Mouse (Mus musculus): Measurements from ENCODE around the gene Coch. TPM values are rescaled to one million over a fixed set of nuclear protein-coding genes. Genes with fewer than 3 reads are reported as not detected.

Gene Coch
- polyA plus RNA-seq, 1 experiment = 0.53 TPM

- H3K79me2 ChIP-seq (ENCODE audit: control insufficient read depth, insufficient read depth) = no peaks in the 10 kb centered on the region
- H3K4me3 ChIP-seq (ENCODE audit: insufficient read depth, poor library complexity, severe bottlenecking) = no peak overlapping the region
- peaks cover 11% of the 10 kb centered on the region for H3K79me3 ChIP-seq (ENCODE audit: low read depth)
- TF ChIP-seq CTCF (IDR thresholded peaks at IDR 0.05; ENCODE audit: control insufficient read depth, insufficient read depth, insufficient read length) (no peak), CEBPB (IDR thresholded peaks at IDR 0.05; ENCODE audit: low read depth) (no peak), USF1 (IDR thresholded peaks at IDR 0.05; ENCODE audit: low read depth) (no peak), MYOG (IDR thresholded peaks at IDR 0.05; ENCODE audit: control insufficient read depth, extremely low read depth, insufficient read length) (no peak), FOSL1 (IDR thresholded peaks at IDR 0.05; ENCODE audit: insufficient read depth, low read length, poor library complexity, severe bottlenecking) (no peak), MYOD1 (IDR thresholded peaks at IDR 0.05; ENCODE audit: control insufficient read depth, insufficient read length, low read depth) (no peak), MAX (IDR thresholded peaks at IDR 0.05) (no peak)
- no peaks in the 10 kb centered on the region for H3K27me3 ChIP-seq (ENCODE audit: control insufficient read depth, insufficient read depth, insufficient read length)
- peaks cover 83% of the 10 kb centered on the region for H3K36me3 ChIP-seq (ENCODE audit: control insufficient read depth, insufficient read depth)
- no peak overlapping the region for H3ac ChIP-seq (ENCODE audit: control insufficient read depth, insufficient read length, low read depth)
Observed at GRCm38 (mm10) chr12:51621161-51621560, 28.0 kb downstream of the Coch start.

GRCm38 (mm10) chr12:51622670-51623365, 29.7 kb downstream of the Coch start:
- Histone ChIP-seq H3ac (ENCODE audit: control insufficient read depth, insufficient read length, low read depth) (no peak overlapping the region), H3K79me2 (ENCODE audit: control insufficient read depth, insufficient read depth) (peaks cover 6% of the 10 kb centered on the region), H3K4me3 (ENCODE audit: insufficient read depth, poor library complexity, severe bottlenecking) (no peak overlapping the region), H3K79me3 (ENCODE audit: low read depth) (peaks cover 9% of the 10 kb centered on the region), H3K27me3 (ENCODE audit: control insufficient read depth, insufficient read depth, insufficient read length) (no peaks in the 10 kb centered on the region), H3K36me3 (ENCODE audit: control insufficient read depth, insufficient read depth) (peaks cover 82% of the 10 kb centered on the region)
- TF ChIP-seq CTCF (IDR thresholded peaks at IDR 0.05; ENCODE audit: control insufficient read depth, insufficient read depth, insufficient read length) (no peak), CEBPB (IDR thresholded peaks at IDR 0.05; ENCODE audit: low read depth) (no peak), MAX (IDR thresholded peaks at IDR 0.05) (no peak), MYOD1 (IDR thresholded peaks at IDR 0.05; ENCODE audit: control insufficient read depth, insufficient read length, low read depth) (no peak), FOSL1 (IDR thresholded peaks at IDR 0.05; ENCODE audit: insufficient read depth, low read length, poor library complexity, severe bottlenecking) (no peak), USF1 (IDR thresholded peaks at IDR 0.05; ENCODE audit: low read depth) (no peak)

DNA sequence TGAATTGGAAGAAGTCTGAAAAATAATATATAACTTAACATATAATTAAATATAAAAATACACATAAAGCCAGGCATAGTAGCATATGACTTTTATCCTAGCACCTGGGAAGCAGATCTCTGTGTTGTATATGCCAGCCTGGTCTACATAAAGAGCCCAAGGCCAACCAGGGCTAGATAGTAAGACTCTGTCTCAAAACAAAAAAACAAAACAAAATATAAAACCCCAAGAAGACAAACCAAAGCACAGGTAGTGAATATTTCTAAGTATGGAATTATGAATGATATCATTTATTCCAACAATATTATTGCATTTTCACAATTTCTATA, 30.2 kb downstream of the Coch start:
- TF ChIP-seq CTCF (IDR thresholded peaks at IDR 0.05; ENCODE audit: control insufficient read depth, insufficient read depth, insufficient read length) = no peak
- H3ac ChIP-seq (ENCODE audit: control insufficient read depth, insufficient read length, low read depth) = no peak overlapping the region
- H3K79me2 ChIP-seq (ENCODE audit: control insufficient read depth, insufficient read depth) = peaks cover 6% of the 10 kb centered on the region
- H3K79me3 ChIP-seq (ENCODE audit: low read depth) = peaks cover 9% of the 10 kb centered on the region
- peaks cover 81% of the 10 kb centered on the region for H3K36me3 ChIP-seq (ENCODE audit: control insufficient read depth, insufficient read depth)
- no peak overlapping the region for H3K4me3 ChIP-seq (ENCODE audit: insufficient read depth, poor library complexity, severe bottlenecking)
- no peaks in the 10 kb centered on the region for H3K27me3 ChIP-seq (ENCODE audit: control insufficient read depth, insufficient read depth, insufficient read length)

DNA sequence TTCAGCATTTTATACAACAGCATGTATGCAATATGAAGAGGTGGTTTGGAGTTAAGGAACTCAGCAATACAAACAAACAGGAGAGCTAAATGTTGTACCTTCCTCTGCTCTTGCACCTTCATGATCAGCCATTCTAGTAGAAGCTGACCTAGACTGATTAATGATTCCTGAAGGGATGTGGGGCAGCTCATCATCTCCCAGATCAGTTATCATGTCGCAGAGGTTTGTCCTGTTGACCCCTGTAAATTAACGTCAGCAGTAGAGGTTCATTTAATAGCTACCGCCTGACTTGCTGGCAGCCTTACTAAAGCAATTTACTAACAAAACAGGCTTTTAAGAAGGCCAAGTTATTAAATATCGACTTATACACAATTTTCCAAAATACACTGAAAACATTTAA, 40.3 kb downstream of the Coch start:
- H3K27me3 ChIP-seq (ENCODE audit: control insufficient read depth, insufficient read depth, insufficient read length) = no peaks in the 10 kb centered on the region
- H3K79me2 ChIP-seq (ENCODE audit: control insufficient read depth, insufficient read depth) = peaks cover 30% of the 10 kb centered on the region
- H3ac ChIP-seq (ENCODE audit: control insufficient read depth, insufficient read length, low read depth) = no peak overlapping the region
- H3K36me3 ChIP-seq (ENCODE audit: control insufficient read depth, insufficient read depth) = peaks cover 26% of the 10 kb centered on the region
- TF ChIP-seq FOSL1 (IDR thresholded peaks at IDR 0.05; ENCODE audit: insufficient read depth, low read length, poor library complexity, severe bottlenecking) = no peak
- TF ChIP-seq MYOD1 (IDR thresholded peaks at IDR 0.05; ENCODE audit: control insufficient read depth, insufficient read length, low read depth) = no peak
- TF ChIP-seq CTCF (IDR thresholded peaks at IDR 0.05; ENCODE audit: control insufficient read depth, insufficient read depth, insufficient read length) = no peak
- TF ChIP-seq MYOG (IDR thresholded peaks at IDR 0.05; ENCODE audit: control insufficient read depth, extremely low read depth, insufficient read length) = no peak
- H3K79me3 ChIP-seq (ENCODE audit: low read depth) = peaks cover 3% of the 10 kb centered on the region
- no peak overlapping the region for H3K4me3 ChIP-seq (ENCODE audit: insufficient read depth, poor library complexity, severe bottlenecking)

DNA sequence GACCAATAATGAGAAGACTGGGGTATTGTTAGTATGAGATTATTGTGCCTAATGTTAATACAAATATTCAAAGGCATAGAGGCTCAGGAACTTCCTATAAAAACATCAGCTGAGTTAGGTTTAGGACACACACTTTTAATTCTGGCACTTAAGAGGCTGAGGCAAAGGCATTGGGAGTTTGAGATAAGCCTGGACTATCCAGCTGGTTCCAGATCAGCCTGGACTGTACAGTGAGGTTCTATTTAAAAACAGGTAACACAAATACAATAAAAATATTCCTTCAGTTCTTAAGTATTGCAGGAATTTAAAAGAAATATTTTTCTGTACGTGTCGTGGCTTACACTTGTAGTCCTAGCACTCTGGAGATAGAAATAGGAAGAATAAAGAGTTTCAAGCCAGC, 43.1 kb downstream of the Coch start:
- Histone ChIP-seq H3K4me3 (ENCODE audit: insufficient read depth, poor library complexity, severe bottlenecking) (no peak overlapping the region), H3ac (ENCODE audit: control insufficient read depth, insufficient read length, low read depth) (no peak overlapping the region), H3K36me3 (ENCODE audit: control insufficient read depth, insufficient read depth) (peaks cover 29% of the 10 kb centered on the region), H3K79me2 (ENCODE audit: control insufficient read depth, insufficient read depth) (peaks cover 45% of the 10 kb centered on the region), H3K27me3 (ENCODE audit: control insufficient read depth, insufficient read depth, insufficient read length) (no peaks in the 10 kb centered on the region), H3K79me3 (ENCODE audit: low read depth) (peaks cover 5% of the 10 kb centered on the region)
- no peak for TF ChIP-seq MAX (IDR thresholded peaks at IDR 0.05)
- TF ChIP-seq USF1 (IDR thresholded peaks at IDR 0.05; ENCODE audit: low read depth) = no peak
- no peak for TF ChIP-seq MYOG (IDR thresholded peaks at IDR 0.05; ENCODE audit: control insufficient read depth, extremely low read depth, insufficient read length)
- TF ChIP-seq MYOD1 (IDR thresholded peaks at IDR 0.05; ENCODE audit: control insufficient read depth, insufficient read length, low read depth) = no peak
- no peak for TF ChIP-seq FOSL1 (IDR thresholded peaks at IDR 0.05; ENCODE audit: insufficient read depth, low read length, poor library complexity, severe bottlenecking)
- no peak for TF ChIP-seq CEBPB (IDR thresholded peaks at IDR 0.05; ENCODE audit: low read depth)
- no peak for TF ChIP-seq CTCF (IDR thresholded peaks at IDR 0.05; ENCODE audit: control insufficient read depth, insufficient read depth, insufficient read length)

DNA sequence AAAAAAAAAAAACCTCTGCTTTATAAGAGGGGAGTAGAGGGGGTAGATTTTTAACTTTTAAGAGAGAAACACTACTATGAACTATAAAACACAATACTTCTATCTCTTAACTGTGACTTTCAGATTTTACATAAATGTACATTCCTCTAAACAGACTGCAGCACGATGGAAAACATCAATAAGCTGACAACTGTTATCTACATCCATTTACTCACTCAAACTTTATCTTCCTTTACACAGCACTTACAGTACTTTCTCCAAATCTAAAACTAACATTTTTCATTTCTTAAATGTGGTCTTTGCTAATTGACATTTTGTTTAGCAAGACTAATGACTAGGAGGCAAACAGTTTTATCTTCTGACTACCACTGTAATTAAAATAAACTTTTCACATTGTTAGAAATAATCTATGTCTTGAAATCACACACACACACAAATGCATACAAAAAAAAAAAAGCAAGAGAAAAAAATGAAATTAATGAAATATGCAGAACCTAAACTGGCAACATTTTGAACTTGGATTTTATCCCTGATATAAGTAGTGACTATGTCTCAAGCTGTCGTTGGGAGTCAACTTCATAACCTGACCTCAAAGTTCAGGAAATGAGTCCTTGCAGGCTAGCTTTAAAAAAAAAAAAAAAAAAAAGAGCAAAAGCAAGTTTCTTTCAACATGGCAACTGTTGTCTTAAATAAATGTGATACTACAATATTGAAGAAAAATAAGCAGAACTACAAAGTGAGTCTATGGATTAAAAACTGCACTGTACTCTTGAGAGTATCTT, 43.7 kb downstream of the Coch start:
- peaks cover 9% of the 10 kb centered on the region for H3K79me3 ChIP-seq (ENCODE audit: low read depth)
- peaks cover 45% of the 10 kb centered on the region for H3K79me2 ChIP-seq (ENCODE audit: control insufficient read depth, insufficient read depth)
- peaks cover 32% of the 10 kb centered on the region for H3K36me3 ChIP-seq (ENCODE audit: control insufficient read depth, insufficient read depth)
- no peak overlapping the region for H3ac ChIP-seq (ENCODE audit: control insufficient read depth, insufficient read length, low read depth)
- TF ChIP-seq MAX (IDR thresholded peaks at IDR 0.05) = no peak
- no peak for TF ChIP-seq MYOD1 (IDR thresholded peaks at IDR 0.05; ENCODE audit: control insufficient read depth, insufficient read length, low read depth)
- TF ChIP-seq USF1 (IDR thresholded peaks at IDR 0.05; ENCODE audit: low read depth) = no peak
- no peak for TF ChIP-seq CTCF (IDR thresholded peaks at IDR 0.05; ENCODE audit: control insufficient read depth, insufficient read depth, insufficient read length)
- no peak for TF ChIP-seq CEBPB (IDR thresholded peaks at IDR 0.05; ENCODE audit: low read depth)
- TF ChIP-seq MYOG (IDR thresholded peaks at IDR 0.05; ENCODE audit: control insufficient read depth, extremely low read depth, insufficient read length) = no peak
- no peak for TF ChIP-seq FOSL1 (IDR thresholded peaks at IDR 0.05; ENCODE audit: insufficient read depth, low read length, poor library complexity, severe bottlenecking)
- H3K27me3 ChIP-seq (ENCODE audit: control insufficient read depth, insufficient read depth, insufficient read length) = no peaks in the 10 kb centered on the region
- H3K4me3 ChIP-seq (ENCODE audit: insufficient read depth, poor library complexity, severe bottlenecking) = no peak overlapping the region

All from C2C12 (cell line).